In genomic region chr6:134182301-134182948, GRCm38 (mm10) we compare ENCODE assay signal across 7 mouse cellular contexts.
DNase-seq lines count a peak whose midpoint lies in the region; ATAC-seq and TF ChIP-seq lines count a peak whose summit lies in the region.

No protein-coding gene starts in this region.

- H3K27ac ChIP-seq in liver, embryonic 12.5 days: no peak overlapping the region; the same call in 1 of the 2 replicates
- H3K27ac ChIP-seq in liver, postnatal 0 days (ENCODE audit: low read depth): no peak overlapping the region
- peak overlapping the region; percentile 30; the same call in 1 of the 2 replicates for H3K27ac ChIP-seq in intestine, embryonic 14.5 days (ENCODE audit: low read depth)
- 0 out of 2 replicates have a peak overlapping the region, but pooled peaks have one; percentile 14 for H3K27ac ChIP-seq in small intestine, adult 2 months (ENCODE audit: insufficient read depth, low read depth, low read length)

- no peak for DNase-seq in liver, postnatal 0 days
- peak; percentile 60 to 79 for DNase-seq in gastrocnemius, adult 8-10 months (ENCODE audit: low spot score in 2 of 2)
- no peak for DNase-seq in intestine, embryonic 14.5 days (ENCODE audit: low spot score)
- DNase-seq in embryo, embryonic 10.5 days (ENCODE audit: low spot score): no peak

- peak overlapping the region; percentile 27 for H3K4me2 ChIP-seq in liver, embryonic 12.5 days
- H3K4me2 ChIP-seq in liver, postnatal 0 days (ENCODE audit: low read depth, low read length): no peak overlapping the region
- no peak overlapping the region for H3K4me2 ChIP-seq in intestine, embryonic 14.5 days (ENCODE audit: low read length)

- 40% methylated on average over 17 of the region's 17 CpGs for WGBS in liver, embryonic 12.5 days (ENCODE audit: insufficient replicate concordance)
- 54% methylated on average over 17 of the region's 17 CpGs for WGBS in liver, postnatal 0 days (ENCODE audit: insufficient replicate concordance)
- 50% methylated on average over 17 of the region's 17 CpGs for WGBS in intestine, embryonic 14.5 days
- WGBS in small intestine, adult 2 months: 76% methylated on average over 17 of the region's 17 CpGs

- no peak overlapping the region for H3K9ac ChIP-seq in liver, embryonic 12.5 days
- no peak overlapping the region for H3K9ac ChIP-seq in liver, postnatal 0 days (replicated peaks)
- H3K9ac ChIP-seq in intestine, embryonic 14.5 days (ENCODE audit: low read length): no peak overlapping the region

- no peak for TF ChIP-seq POLR2A in small intestine, adult 2 months (IDR thresholded peaks at IDR 0.05; ENCODE audit: low read depth, low read length)

- peaks cover 69% of the 10 kb centered on the region for H3K4me1 ChIP-seq in liver, embryonic 12.5 days
- H3K4me1 ChIP-seq in liver, postnatal 0 days (ENCODE audit: insufficient read depth): peaks cover 14% of the 10 kb centered on the region
- peaks cover 15% of the 10 kb centered on the region; the same call in 1 of the 2 replicates for H3K4me1 ChIP-seq in intestine, embryonic 14.5 days (replicated peaks; ENCODE audit: control insufficient read depth, insufficient read depth, low read length)
- peaks cover 2% of the 10 kb centered on the region; the same call in 1 of the 2 replicates for H3K4me1 ChIP-seq in small intestine, adult 2 months (ENCODE audit: control insufficient read depth, insufficient read depth, insufficient read length, low read length)

- ATAC-seq in liver, embryonic 12.5 days: 0 out of 2 replicates have a peak, but pooled peaks have one; percentile 24
- ATAC-seq in liver, postnatal 0 days: no peak
- ATAC-seq in intestine, embryonic 14.5 days (replicated peaks; ENCODE audit: low FRiP score, low TSS enrichment, low read depth): no peak
- no peak for ATAC-seq in erythroid progenitor cell, adult 5-6 weeks (replicated peaks; ENCODE audit: low FRiP score, poor library complexity, severe bottlenecking)

- no peak overlapping the region for H3K4me3 ChIP-seq in liver, embryonic 12.5 days
- no peak overlapping the region for H3K4me3 ChIP-seq in liver, postnatal 0 days (ENCODE audit: low read depth, low read length)
- H3K4me3 ChIP-seq in intestine, embryonic 14.5 days (ENCODE audit: low read depth, low read length): no peak overlapping the region
- H3K4me3 ChIP-seq in small intestine, adult 2 months (ENCODE audit: low read depth, low read length): no peak overlapping the region

- H3K27me3 ChIP-seq in liver, embryonic 12.5 days (replicated peaks): no peaks in the 10 kb centered on the region
- H3K27me3 ChIP-seq in liver, postnatal 0 days (ENCODE audit: insufficient read depth, low read length): no peaks in the 10 kb centered on the region
- H3K27me3 ChIP-seq in intestine, embryonic 14.5 days (replicated peaks; ENCODE audit: control insufficient read depth, insufficient read depth, low read length): no peaks in the 10 kb centered on the region
- H3K27me3 ChIP-seq in small intestine, adult 2 months (ENCODE audit: control insufficient read depth, insufficient read depth, low read length): no peaks in the 10 kb centered on the region

- TF ChIP-seq CTCF in liver, postnatal 0 days (IDR thresholded peaks at IDR 0.05; ENCODE audit: low read depth): no peak
- no peak for TF ChIP-seq CTCF in small intestine, adult 2 months (IDR thresholded peaks at IDR 0.05; ENCODE audit: extremely low read depth, insufficient read length, insufficient replicate concordance, low read depth, low read length)

- no peaks in the 10 kb centered on the region for H3K9me3 ChIP-seq in liver, embryonic 12.5 days (replicated peaks)
- no peaks in the 10 kb centered on the region for H3K9me3 ChIP-seq in liver, postnatal 0 days (ENCODE audit: low read length)
- H3K9me3 ChIP-seq in intestine, embryonic 14.5 days (ENCODE audit: control insufficient read depth, low read length): no peaks in the 10 kb centered on the region

- H3K36me3 ChIP-seq in liver, embryonic 12.5 days: peaks cover 4% of the 10 kb centered on the region; the same call in 1 of the 2 replicates
- no peaks in the 10 kb centered on the region for H3K36me3 ChIP-seq in liver, postnatal 0 days (replicated peaks; ENCODE audit: insufficient read depth, low read length)
- no peaks in the 10 kb centered on the region for H3K36me3 ChIP-seq in intestine, embryonic 14.5 days (ENCODE audit: control insufficient read depth, insufficient read depth, low read length)
- no peaks in the 10 kb centered on the region for H3K36me3 ChIP-seq in small intestine, adult 2 months (ENCODE audit: control insufficient read depth, insufficient read depth, low read length)

- no peak for TF ChIP-seq EP300 in liver, postnatal 0 days (IDR thresholded peaks at IDR 0.05; ENCODE audit: low read depth)

Comparison
In these comparisons a context has a peak if more than half of its experiments do, and no peak if none do; other contexts are left out.
1. H3K27ac ChIP-seq: peak in intestine, embryonic 14.5 days (single experiment) and small intestine, adult 2 months (single experiment); none in liver, embryonic 12.5 days (single experiment) and liver, postnatal 0 days (single experiment).
2. DNase-seq: peak in gastrocnemius, adult 8-10 months (2 of 2); none in liver, postnatal 0 days (single experiment), intestine, embryonic 14.5 days (single experiment) and embryo, embryonic 10.5 days (single experiment).